ENCODE assay signal across 38 mouse cellular contexts in genomic region chr12:107509661-107510237, GRCm38 (mm10). TPM values are rescaled to one million over a fixed set of nuclear protein-coding genes. Genes with fewer than 3 reads are reported as not detected.
"Had no signal": no experiment of that assay in that cellular context is flagged by ENCODE, and none has a peak within 500 bp of the region (broad histone marks: within the 10 kb centered on the region; RNA-seq: fewer than 3 reads in every experiment).

No protein-coding gene starts in this region.

- DNase-seq: gastrocnemius, adult 2 months; gastrocnemius, postnatal 10 days; gastrocnemius, postnatal 25 days; heart, adult 18-20 months; heart, postnatal 14 days; heart, postnatal 36 days; kidney, adult 11 months; kidney, adult 2 months; kidney, adult 9 months; kidney, postnatal 14 days; kidney, postnatal 4 days; liver had no signal

- H3K4me1 ChIP-seq: heart, embryonic 13.5 days; heart, embryonic 15.5 days; hindbrain, embryonic 15.5 days; kidney, embryonic 15.5 days; limb, embryonic 10.5 days; limb, embryonic 12.5 days had no signal

- H3K9me3 ChIP-seq: heart, embryonic 13.5 days; heart, embryonic 15.5 days; hindbrain, embryonic 13.5 days; hindbrain, embryonic 15.5 days; kidney, embryonic 15.5 days; limb, embryonic 10.5 days had no signal

- H3K27me3 ChIP-seq: heart, embryonic 13.5 days; heart, embryonic 15.5 days; hindbrain, embryonic 13.5 days; hindbrain, embryonic 15.5 days; kidney, embryonic 15.5 days; limb, embryonic 12.5 days had no signal

- H3K27ac ChIP-seq: gastrocnemius, adult 2 months; heart, embryonic 13.5 days; heart, embryonic 15.5 days; hindbrain, embryonic 13.5 days; hindbrain, embryonic 15.5 days; hindbrain, postnatal 0 days; kidney, embryonic 15.5 days; kidney, postnatal 0 days; layer of hippocampus, adult 2 months; left cerebral cortex, adult 2 months; limb, embryonic 10.5 days; limb, embryonic 12.5 days had no signal

- H3K36me3 ChIP-seq: heart, embryonic 13.5 days; heart, embryonic 15.5 days; hindbrain, embryonic 13.5 days; hindbrain, embryonic 15.5 days; kidney, embryonic 15.5 days; limb, embryonic 10.5 days; limb, embryonic 12.5 days had no signal

- H3K4me3 ChIP-seq: gastrocnemius, adult 2 months; heart, embryonic 13.5 days; heart, embryonic 15.5 days; hindbrain, embryonic 13.5 days; hindbrain, embryonic 15.5 days; kidney, embryonic 15.5 days; layer of hippocampus, adult 2 months; left cerebral cortex, adult 2 months; limb, embryonic 10.5 days; limb, embryonic 12.5 days had no signal

RNA-seq across cellular contexts. Expression of gene 3110018I06Rik, which starts 21.3 kb away (rescaled TPM):
- total RNA-seq: gastrocnemius, adult 2 months; gastrocnemius, postnatal 10 days; gastrocnemius, postnatal 25 days; gastrocnemius, postnatal 4 days; heart, adult 18-20 months; heart, adult 8-10 months; heart, postnatal 14 days; heart, postnatal 36 days; hematopoietic stem cell, adult 5-6 weeks; hindbrain, postnatal 0 days; layer of hippocampus, adult 2 months; layer of hippocampus, postnatal 10 days; layer of hippocampus, postnatal 25 days; left cerebral cortex, adult 2 months; left cerebral cortex, postnatal 36 days had no signal
- polyA plus RNA-seq: forebrain, embryonic 16.5 days; frontal cortex, adult 2 months; heart, embryonic 11.5 days; heart, embryonic 13.5 days; heart, embryonic 15.5 days; heart, postnatal 0 days; hindbrain, embryonic 11.5 days; hindbrain, embryonic 13.5 days; hindbrain, embryonic 15.5 days; hindbrain, postnatal 0 days; intestine, embryonic 14.5 days; intestine, embryonic 16.5 days; kidney, adult 2 months; kidney, embryonic 15.5 days; kidney, postnatal 0 days; limb, embryonic 10.5 days; limb, embryonic 12.5 days; limb, embryonic 14.5 days; liver, embryonic 11.5 days had no signal
